Mouse (Mus musculus) CH12.LX (cell line): ENCODE results near the gene Ern1.

Source experiments
- CTCF ChIP-seq, 2 experiments: IDR thresholded peaks in 1 of 2; conservative IDR thresholded peaks in 1 of 2; 2 replicates each; pipeline ENCODE4 v1.5.1; 2011 to 2012; ENCODE audit warnings: low read depth in 2 of 2, low read length in 2 of 2, improper control_type of control experiment in 1 of 2, inconsistent platforms in 1 of 2, mild to moderate bottlenecking in 1 of 2, moderate library complexity in 1 of 2
- EP300 ChIP-seq: IDR thresholded peaks from 2 replicates; pipeline ENCODE4 v1.6.1; 2011; ENCODE audit warnings: low read length, improper control_type of control experiment
- GABPA ChIP-seq: IDR thresholded peaks from 2 replicates; pipeline ENCODE4 v1.6.1; 2012; ENCODE audit warnings: low read depth, low read length, improper control_type of control experiment, inconsistent platforms; ENCODE audit not compliant: insufficient replicate concordance
- KAT2A ChIP-seq: IDR thresholded peaks from 2 replicates; pipeline ENCODE4 v1.6.1; 2012; ENCODE audit warnings: low read length, improper control_type of control experiment, inconsistent platforms; ENCODE audit not compliant: insufficient replicate concordance
- MAZ ChIP-seq: IDR thresholded peaks from 2 replicates; pipeline ENCODE4 v1.6.1; 2012; ENCODE audit warnings: low read depth, mild to moderate bottlenecking, inconsistent platforms, low read length, improper control_type of control experiment, moderate library complexity
- NRF1 ChIP-seq: IDR thresholded peaks from 2 replicates; pipeline ENCODE4 v1.6.1; 2014; ENCODE audit warnings: low read depth, mild to moderate bottlenecking, inconsistent platforms, low read length, improper control_type of control experiment, moderate library complexity
- POLR2A ChIP-seq: IDR thresholded peaks from 2 replicates; pipeline ENCODE4 v1.6.1; 2011; ENCODE audit warnings: low read depth, mild to moderate bottlenecking, improper control_type of control experiment, low read length
- RAD21 ChIP-seq: IDR thresholded peaks from 2 replicates; pipeline ENCODE4 v1.6.1; 2011; ENCODE audit warnings: low read depth, mild to moderate bottlenecking, low read length, improper control_type of control experiment, moderate library complexity

DNA sequence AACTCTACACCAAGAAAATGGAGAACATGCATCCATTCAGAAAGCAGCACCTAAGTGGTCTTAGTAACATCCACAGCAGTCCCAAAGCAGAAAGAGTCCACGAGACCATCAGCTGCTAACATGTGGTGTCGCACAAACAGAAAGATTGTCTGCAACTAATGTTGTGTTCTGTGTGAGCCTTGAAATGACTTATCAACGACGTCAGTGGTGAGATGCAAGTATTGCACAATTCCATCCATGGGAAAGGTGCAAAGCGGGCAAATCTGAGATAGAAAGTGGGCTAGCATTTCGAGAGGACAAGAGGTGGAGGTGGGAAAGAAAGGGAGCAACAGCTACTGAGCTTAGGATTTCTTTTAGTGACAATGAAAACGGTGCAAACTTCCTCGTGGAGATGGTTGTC lies 4.8 kb downstream of the Ern1 start:
- TF ChIP-seq KAT2A (no peak), GABPA (no peak), NRF1 (no peak), EP300 (no peak), CTCF (conservative IDR thresholded peaks at IDR 0.05 in 1 of 2, IDR thresholded peaks at IDR 0.05 in 1 of 2; ENCODE audit: low read depth in 2 of 2, low read length in 2 of 2) (no peak), RAD21 (no peak), MAZ (no peak), POLR2A (no peak)
